Mouse (Mus musculus) G1E (cell line): ENCODE data around the gene Pbld2.

Source experiments
- CTCF ChIP-seq: IDR thresholded peaks from 2 replicates; pipeline ENCODE4 v1.5.1; 2012; ENCODE audit warnings: low read depth, low read length, inconsistent platforms, mixed read lengths
- GATA1 ChIP-seq: IDR thresholded peaks from 2 replicates; pipeline ENCODE4 v1.6.1; 2012; ENCODE audit warnings: borderline replicate concordance, low read length, inconsistent platforms, mixed read lengths
- POLR2AphosphoS5 ChIP-seq: IDR thresholded peaks from 2 replicates; pipeline ENCODE4 v1.6.1; 2012; ENCODE audit warnings: low read depth, low read length, inconsistent platforms; ENCODE audit not compliant: insufficient replicate concordance
- TAL1 ChIP-seq: conservative IDR thresholded peaks from 2 replicates; pipeline ENCODE4 v1.6.1; 2012; ENCODE audit warnings: low read depth, low read length, inconsistent platforms, mixed read lengths

DNA sequence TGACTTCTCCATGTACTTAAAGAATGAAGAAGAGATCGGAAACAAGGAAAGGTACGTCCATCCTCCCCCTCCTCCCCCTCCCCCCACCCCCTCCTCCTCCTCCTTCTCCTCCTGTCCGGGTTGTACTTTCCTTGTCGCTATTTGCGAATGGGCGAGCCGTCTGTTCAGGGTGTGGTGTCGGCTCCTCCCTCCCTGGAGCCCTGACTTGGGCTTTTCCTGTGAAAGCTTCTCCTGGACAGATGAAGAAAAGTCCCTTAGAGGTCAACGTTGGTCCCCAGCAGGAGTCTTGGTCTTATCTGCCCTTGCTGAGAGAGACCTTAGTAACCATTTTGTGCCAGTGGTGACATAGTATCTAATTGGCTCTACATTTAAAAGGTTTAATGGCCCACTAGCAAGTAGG is 30.1 kb upstream of the Pbld2 start:
- no peak for TF ChIP-seq POLR2AphosphoS5
- no peak for TF ChIP-seq TAL1
- TF ChIP-seq CTCF: no peak
- no peak for TF ChIP-seq GATA1
